Mouse (Mus musculus): ENCODE measurements around the gene A730061H03Rik.
A peak's percentile ranks its signal among the peaks of the same experiment; 100 is the strongest.

The A730061H03Rik gene

DNA sequence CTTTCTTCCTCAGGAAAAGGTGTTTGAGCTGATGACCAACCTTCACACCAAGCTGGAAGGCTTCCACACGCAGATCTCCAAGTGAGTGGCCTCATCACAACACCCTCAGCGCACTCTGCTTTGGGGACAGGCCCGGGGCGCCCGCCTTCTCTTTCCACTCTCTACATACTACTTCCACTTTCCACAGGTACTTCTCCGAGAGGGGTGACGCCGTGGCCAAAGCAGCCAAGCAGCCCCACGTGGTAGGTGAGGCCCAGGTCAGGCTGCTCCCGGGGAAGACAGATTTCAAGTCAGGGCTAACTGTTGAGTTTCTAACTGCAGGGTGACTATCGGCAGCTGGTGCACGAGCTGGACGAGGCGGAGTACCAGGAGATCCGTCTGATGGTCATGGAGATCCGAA, 20.5 kb upstream of the A730061H03Rik start:
- no peak for DNase-seq

DNA sequence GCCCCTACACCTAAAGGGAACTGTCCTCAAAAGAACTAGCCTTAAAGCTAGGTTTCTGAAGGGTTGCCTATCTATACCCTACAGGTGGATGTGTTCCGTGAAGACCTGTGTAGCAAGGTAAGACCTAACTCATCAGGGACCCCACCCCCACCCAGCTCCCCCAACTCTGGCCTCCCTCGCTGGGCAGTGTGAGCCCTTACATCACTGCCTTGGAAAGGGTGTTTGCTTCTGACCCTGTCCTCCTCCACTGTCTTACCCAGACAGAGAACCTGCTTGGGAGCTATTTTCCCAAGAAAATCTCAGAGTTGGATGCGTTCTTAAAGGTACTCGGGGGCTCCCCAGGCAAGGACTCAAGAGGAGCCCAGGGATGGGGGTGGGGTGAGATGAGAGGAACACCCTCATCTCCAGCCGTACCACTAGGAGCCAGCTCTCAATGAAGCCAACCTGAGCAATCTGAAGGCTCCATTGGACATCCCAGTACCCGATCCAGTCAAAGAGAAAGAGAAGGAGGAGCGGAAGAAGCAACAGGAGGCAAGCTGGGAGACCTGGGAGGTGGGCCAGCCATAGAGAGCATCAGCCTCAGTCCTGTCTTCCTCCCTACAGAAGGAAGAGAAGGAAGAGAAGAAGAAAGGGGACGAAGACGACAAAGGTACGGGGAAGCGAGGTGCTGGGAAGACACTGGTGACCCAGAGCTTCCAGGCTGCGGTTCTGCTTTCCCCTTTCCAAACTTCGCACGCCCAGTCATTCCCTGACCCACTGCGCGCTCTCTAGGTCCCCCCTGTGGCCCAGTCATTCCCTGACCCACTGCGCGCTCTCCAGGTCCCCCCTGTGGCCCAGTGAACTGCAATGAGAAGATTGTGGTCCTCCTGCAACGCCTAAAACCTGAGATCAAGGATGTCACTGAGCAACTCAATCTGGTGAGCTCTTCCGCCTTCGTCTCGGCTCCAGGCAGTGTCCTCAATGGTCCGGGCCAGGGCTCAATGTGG, 19.6 kb upstream of the A730061H03Rik start:
- no peak for DNase-seq

DNA sequence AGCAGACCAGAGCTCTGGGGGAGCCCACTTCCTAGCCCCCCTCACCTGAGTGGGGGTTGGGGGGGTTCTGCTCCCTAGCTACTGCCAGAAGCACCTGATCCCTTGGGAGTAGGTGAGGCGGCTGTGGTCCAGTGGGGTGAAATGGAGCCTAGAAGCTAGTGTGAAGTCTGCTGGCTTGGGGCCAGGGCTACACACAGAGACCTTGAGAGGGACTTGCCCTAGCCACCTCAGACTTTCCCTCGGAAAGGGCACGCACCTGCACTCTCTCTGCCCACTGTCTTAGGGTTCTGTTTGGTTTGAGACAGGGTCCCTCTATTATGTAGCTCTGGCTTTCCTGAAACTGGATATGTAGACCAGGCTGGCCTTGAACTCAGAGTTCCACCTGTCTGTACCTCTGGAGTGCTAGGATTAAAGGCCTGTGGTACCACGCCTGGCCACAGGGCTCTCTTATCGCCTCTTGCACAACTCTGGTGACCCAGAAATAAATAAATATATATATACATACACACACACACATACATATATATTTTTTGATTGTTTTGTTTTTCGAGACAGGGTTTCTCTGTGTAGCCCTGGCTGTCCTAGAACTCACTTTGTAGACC, 18.6 kb upstream of the A730061H03Rik start:
- peak; percentile 75 for DNase-seq

DNA sequence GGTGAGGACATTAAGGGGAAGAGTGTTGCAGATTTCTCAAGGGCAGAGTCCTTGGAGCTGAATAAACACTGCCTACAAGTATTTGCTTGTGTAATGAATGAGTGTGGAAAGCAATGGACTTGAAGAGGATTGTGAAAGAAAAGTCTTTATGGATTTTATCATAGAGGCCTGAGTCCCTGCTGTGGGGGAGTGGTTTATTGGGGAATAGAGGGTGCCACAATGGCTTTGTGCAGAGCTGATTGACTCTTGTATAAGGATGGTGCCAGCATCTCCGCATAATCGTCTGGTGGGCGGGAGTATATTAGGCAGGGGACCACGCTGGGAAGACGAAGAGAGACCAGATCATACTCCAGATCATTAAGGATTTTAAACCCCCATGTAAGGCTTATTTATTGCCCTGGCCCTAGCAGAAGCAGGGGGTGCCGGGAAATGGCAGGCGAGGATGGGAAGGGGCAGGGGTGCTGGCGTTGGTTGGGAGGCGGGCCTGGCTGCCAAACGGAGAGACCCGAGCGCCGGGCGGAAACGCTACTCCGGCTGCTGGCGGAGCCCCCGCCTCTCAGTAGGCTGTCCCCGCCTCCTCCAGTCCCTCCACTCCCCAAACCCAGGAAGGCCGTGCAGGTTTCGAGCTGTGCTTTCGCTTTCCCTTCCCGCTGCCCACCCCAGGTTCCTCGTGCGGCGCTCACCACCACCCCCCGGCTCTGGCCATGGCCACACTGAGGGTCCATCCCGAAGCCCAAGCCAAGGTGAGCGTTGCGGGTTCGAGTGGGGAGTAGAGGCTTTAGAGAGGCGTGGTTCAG, 17.9 kb upstream of the A730061H03Rik start, which contains the start of gene Psme1:
Gene Psme1 (plus strand): TSS at position 253 of the 797 bp plus-strand sequence.
- DNase-seq: peak; percentile 90

DNA sequence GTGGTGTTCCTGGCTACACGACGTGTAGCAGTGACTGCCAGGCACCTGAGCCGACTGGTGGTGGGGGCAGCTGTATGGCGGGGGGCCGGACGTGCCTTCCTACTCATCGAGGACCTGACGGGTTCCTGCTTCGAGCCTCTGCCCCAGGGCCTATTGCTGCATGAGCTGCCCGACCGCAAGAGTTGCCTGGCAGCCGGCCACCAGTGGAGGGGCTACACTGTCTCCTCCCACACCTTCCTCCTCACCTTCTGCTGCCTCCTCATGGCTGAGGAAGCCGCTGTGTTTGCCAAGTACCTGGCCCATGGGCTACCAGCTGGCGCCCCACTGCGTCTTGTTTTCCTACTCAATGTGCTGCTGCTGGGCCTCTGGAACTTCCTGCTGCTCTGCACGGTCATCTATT, 16.2 kb upstream of the A730061H03Rik start:
- DNase-seq: peak; percentile 68

DNA sequence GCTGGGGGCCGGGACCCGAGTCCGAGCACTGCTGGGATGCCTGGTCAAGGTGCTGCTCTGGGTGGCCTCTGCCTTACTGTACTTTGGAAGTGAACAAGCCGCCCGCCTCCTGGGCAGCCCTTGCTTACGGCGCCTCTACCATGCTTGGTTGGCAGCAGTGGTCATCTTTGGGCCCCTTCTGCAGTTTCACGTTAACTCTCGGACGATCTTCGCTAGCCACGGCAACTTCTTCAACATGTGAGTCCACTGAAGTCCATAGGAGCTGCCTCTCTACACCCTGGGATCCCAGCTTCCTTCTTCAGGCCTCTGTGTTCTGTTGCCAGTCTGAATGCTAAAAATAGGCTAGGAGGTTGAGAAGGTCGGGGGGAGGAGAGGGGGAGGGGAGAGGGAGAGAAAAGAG, 15.5 kb upstream of the A730061H03Rik start:
- DNase-seq: no peak

DNA sequence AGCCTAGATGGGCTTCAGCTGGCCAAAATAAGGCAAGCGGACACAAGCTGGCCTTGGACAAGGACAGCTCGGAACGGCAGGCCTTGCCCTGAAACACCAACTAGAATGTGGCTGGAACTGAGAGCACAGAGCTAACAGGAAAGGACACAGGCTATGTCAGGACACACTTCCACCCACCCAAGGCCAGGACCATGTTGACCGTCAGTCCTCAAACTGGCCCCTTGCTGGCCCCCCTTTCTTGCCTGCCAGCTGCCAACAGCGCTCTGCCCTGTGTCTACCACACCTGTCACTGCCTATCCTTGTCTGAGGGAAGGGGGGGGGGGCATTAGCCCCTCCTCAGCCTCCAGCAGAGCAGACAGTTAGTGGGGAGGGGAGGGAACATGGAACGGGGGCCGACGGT, 15.1 kb upstream of the A730061H03Rik start, which contains the start of gene Fitm1:
Gene Fitm1 (plus strand): TSS at position 316 of the 400 bp plus-strand sequence.
- no peak for DNase-seq

DNA sequence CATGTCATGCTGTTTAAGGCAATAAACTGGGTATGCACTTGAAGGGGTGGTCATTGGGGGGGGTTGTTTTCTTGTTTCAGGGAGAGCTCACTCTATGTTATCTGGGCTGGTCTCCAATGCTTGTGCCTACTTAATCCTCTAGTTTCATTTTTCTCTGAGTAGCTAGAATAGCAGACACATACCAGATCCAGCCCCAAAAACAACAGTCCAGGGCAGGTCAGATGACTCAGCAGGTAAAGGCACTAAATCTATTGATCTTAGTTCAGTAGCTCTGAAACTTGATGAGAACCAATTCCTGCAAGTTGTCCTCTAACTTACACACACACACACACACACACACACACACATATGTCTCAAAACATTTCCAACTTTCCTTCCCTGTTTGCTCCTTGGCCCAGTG, 11.6 kb upstream of the A730061H03Rik start:
- DNase-seq: no peak

DNA sequence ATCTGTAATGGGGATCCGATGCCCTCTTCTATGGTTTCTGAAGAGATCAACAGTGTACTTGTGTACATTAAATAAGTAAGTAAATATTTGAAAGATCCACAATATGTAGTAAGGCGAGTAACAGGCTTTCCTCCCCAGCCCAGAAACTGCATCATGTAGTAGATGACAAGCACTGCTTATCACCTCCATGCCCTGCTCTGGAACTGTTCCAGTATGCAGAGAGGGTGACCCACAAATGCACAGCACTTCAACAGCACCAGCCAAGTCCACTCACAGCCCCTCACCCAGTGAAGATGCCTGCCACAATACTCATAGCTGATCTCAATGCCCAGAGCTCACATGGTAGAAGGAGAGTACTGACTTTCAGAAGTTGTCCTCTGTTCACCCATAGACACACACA, 10.4 kb upstream of the A730061H03Rik start:
- DNase-seq: no peak

DNA sequence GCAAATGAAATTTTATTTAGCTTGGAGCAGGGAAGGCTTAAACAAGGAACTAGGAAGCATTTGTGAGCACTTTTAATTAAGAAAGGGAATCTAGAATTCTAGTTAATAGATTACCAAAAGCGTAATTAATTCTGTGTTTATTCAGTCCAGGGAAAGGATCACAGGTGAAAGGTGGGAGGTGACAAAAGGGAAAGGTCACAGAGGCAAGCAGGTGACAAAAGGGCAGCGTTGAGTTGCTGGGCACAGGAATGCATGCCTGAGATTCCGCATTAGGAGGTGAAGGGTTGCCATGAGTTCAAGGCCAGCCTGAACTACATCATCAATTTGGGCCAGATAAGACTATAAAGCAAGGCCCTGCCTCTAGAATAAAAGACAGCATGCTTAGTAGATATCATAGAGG, 7.3 kb upstream of the A730061H03Rik start:
- DNase-seq: no peak

DNA sequence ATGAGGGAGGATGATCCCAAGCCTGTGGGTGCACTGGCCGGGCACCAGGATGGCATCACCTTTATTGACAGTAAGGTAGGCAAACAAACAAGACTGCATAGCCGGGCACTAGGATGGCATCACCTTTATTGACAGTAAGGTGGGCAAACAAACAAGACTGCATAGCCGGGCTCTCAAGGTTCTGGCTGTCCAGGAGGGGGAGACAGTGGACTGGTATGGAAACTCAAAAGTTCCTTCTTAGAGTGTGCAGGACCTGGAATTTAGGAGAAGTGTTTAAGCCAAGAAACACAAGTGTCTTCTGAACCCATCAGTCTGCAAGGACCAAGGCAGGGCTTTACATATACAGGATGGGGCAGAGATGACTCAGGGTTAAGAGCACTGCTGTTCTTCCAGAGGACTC, 5.5 kb upstream of the A730061H03Rik start:
- DNase-seq: no peak

DNA sequence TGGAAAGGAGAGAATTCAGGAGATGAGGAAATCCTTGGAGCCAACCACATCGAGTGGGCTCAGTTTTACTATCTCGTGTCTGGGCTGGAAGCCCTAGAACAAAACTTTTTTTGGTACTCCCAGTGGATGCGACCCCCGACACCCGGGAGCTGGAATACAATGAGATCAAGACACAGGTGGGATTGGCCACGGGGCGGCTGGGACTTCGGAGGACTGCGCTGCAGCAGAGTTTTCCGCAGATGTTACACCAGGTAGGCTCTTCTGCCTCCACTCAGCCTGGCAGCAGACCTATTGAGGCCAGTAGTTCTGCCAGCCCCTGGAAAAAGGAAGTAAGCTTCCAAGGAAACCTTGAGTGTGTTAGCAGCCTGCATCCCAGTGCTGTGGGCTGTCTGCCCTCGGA, 3.0 kb upstream of the A730061H03Rik start:
- DNase-seq: no peak

DNA sequence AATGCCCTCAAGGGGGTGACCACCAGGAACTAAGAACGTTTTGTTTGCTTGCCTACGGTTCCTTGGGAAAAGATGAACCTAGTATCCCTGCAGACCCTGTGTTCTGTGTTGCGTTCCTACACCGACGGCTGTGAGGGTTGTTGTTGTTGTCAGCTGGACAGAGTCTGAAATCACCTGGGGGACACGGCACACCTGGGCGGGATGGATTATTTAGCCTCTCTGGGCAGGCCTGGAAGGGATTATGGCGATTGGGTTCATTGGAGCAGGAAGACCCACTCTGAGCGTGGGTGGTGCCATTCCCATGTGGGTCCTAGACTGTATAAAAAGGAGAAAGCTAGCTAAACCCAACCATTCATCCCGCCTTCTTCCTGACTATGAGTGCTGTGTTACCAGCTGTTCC, 1.7 kb upstream of the A730061H03Rik start:
- no peak for DNase-seq

DNA sequence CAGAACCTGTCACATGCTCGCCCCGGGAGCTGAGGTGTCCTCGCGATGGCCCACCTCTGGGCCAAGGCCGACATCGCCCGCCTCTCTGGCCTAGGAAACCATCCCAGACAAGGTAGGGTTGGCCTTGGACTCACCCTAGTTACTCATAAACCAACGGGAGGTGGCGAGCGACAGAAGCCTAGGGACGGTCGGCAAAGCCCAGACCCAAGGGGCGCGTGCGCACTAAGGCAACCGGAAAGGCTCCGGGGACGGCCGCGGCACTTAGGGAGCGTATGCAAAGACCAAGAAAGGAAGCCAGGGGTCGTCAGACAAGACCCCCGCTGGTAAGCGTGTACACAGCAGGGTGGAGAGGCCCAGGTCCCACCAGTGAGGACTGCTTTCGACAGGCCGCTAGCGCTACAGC, 406 bp downstream of the A730061H03Rik start, which contains the start of gene Dcaf11:
Gene Dcaf11 (plus strand): TSS at position 208 of the 403 bp plus-strand sequence.
- DNase-seq: peak; percentile 95

DNA sequence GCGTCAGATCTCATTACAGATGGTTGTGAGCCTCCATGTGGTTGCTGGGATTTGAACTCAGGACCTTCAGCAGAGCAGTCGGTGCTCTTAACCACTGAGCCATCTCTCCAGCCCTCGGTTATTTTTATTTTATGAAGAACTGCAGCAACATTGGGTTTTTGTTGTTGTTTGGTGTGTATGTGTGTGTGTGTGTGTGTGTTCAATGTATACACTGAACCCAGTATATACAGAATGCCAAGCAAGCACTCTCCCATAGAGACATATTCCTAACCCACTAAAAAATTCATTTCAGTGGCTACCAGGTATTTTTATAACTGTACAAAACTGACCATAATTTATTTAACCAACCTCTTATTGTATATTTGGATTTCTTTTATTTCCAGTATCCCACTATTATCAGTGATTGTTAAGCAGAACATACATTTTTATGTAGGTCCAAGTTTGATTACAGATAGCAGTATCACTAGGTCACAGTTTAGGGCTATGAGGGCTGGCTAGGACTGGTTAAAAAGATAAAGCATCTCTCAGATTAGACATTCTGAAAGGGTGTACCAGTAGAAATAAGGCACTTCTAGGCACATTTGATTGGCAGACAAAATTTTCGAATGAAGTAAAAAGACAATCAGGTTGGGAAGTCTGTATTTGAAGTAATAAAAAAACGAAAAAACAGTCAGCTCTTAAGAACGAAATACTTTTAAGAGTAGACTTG, 1.3 kb downstream of the A730061H03Rik start:
- DNase-seq: no peak

DNA sequence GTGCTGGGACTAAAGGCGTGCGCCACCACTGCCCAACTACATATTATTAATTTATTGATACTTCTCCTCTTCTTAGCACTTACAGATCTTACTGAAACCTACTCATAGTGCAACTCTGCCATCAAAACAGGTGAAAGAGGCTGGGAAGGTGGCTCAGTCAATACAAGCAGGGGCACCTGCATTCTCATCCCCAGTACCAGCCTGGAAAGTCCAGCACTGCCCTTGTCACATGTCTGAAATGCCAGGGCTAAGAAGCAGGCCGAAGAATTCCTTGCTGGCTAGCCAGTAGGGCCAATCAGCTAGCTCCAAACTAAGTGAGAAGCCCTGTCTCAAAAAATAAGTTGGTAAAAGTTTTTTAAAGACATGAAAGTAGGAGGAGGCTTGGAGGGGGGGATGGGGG, 2.6 kb downstream of the A730061H03Rik start:
- no peak for DNase-seq

DNA sequence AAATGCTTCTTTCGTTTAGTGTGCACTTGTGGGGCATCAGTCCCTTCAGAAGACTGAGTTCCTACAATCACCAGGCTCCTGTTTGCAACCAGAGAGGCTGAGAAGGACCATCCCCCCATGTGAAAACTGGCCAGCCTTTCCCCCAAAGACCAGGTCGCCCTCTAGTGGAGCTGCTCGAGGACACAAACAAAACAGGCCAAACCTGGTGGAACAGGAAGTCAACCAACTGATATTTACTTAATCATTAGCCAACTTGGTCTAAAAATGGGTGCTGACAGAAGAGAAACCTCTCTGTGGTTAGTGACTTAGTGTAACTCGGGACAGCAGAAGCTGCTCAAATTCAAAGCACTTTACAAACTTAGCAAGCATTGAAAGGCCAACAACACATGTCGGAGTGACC, 3.2 kb downstream of the A730061H03Rik start:
- DNase-seq: peak; percentile 94

DNA sequence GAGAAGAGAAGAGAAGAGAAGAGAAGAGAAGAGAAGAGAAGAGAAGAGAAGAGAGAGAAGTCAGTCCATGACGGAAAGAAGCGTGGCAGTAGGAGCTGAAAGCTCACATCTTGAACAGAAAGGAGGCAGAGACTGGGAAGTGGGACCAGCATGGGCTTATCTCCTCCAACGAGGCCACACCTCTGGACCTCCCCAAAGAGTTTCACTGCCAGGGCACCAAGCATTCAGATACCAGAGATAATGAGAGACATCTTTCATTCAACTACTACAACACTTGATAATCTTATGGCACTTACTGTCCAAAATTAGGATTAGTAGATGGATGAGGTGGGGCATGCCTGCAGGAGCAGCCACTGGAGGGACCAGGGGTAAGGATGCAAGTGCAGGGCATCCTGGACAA, 4.4 kb downstream of the A730061H03Rik start:
- no peak for DNase-seq

DNA sequence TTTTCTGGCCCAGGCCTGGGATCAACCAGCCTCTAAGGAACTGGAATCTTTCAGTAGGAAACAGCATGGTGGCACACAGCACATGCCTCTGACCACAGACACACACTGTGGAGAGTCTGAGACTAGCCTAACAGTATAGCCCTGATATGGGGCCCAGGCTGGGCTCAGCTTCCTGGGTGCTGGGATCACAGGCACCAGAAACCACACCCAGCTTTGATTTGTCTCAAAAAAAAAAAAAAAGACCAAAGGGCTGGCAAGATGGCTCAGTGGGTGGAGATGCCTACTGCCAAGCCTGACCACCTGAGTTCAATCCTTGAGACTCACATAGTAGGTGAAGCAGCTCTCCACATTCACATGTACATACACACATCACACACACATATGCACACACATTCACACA, 5.6 kb downstream of the A730061H03Rik start:
- DNase-seq: no peak

DNA sequence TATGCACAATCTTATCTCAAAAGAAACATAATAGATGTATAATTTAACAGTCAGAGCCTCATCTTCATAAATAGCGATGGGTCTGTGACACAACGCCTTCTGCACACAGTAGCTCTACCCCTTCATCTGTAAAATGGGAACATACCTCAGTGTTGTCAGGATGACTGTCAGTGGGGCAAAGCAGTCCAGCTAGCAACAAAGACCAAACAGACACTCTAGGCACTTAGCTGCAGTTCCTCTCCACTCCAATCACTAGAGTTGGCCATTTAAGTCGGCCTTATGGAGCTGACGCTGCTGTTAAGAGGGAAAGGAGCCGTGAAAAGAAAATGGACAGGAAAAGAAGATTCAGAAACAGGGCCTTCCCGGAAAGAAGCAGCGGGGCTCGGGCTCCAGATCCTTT, 8.4 kb downstream of the A730061H03Rik start:
- no peak for DNase-seq

DNA sequence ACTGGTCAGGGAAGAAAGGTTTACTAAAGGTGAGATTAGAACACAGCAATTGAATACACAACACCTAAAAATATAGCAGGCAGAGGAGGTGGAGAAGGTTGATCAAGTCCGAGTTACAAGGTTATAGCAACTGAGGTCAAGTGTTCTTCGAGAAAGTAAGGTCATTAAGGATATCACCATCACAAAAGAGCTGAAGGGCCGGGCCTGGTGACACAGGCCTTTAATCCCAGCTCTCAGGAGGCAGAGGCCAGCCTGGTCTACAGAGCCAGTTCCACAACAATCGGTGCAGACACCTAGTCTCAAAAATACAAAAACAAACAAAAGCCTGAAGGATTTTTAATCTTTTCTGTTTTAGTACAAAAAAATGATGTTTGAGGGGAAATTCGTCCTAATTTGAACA, 8.9 kb downstream of the A730061H03Rik start:
- DNase-seq: no peak

DNA sequence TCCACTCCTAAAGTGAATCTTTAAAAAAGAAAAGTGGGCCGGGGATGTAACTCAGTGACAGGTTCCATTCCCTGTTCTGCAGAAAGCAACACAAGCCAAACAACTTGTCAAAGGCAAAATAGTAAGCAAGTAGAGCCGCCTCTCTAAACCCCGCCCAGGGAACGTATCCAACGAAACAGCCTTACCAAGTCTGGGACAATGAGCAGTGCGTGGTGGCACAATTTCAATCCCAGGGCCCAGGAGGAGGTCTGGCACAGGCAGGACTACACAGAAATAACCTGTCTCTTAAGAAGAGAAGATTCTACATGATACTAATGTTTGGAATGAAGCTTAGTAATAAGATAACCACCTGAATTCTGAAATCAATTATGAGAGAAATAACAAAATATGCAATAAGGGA, 10.0 kb downstream of the A730061H03Rik start:
- no peak for DNase-seq
